Mouse (Mus musculus): Measurements from ENCODE around the gene Sycp2l.

DNA sequence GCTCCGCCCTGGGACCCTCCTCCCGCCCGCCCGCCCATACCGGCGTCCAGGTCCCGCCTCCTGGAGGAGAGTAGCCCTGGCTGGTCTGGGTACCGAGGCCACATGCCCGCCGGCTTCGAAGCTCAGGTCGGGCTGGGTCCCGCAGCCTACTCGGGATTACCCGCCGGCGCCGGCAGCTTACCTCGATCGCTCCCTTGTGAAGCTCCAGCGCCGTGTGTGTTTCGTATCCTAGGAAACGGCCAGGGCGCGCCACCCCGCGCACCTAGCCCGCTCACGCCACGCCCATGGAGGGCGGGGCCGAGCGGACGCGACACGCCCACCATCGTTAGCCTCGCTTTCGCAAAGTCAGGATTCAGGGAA lies 34.7 kb upstream of the Sycp2l start, which contains the start of gene Mak:
- TF ChIP-seq CTCF (IDR thresholded peaks at IDR 0.05; ENCODE audit: low read depth, low read length) (no peak), POLR2A (IDR thresholded peaks at IDR 0.05; ENCODE audit: borderline replicate concordance, low read depth, low read length) (no peak)

Data from bone marrow macrophage, adult 2 months (primary cell).